Mouse (Mus musculus) adrenal gland (tissue): ENCODE results near the gene Foxc2.

Experiments
- intact Hi-C: fragments of 180-260 bp; cut with DNase I; formaldehyde crosslinking; loops from one replicate; pipeline ENCODE4 v1.15.1; 2025

Foxc2 gene

DNA sequence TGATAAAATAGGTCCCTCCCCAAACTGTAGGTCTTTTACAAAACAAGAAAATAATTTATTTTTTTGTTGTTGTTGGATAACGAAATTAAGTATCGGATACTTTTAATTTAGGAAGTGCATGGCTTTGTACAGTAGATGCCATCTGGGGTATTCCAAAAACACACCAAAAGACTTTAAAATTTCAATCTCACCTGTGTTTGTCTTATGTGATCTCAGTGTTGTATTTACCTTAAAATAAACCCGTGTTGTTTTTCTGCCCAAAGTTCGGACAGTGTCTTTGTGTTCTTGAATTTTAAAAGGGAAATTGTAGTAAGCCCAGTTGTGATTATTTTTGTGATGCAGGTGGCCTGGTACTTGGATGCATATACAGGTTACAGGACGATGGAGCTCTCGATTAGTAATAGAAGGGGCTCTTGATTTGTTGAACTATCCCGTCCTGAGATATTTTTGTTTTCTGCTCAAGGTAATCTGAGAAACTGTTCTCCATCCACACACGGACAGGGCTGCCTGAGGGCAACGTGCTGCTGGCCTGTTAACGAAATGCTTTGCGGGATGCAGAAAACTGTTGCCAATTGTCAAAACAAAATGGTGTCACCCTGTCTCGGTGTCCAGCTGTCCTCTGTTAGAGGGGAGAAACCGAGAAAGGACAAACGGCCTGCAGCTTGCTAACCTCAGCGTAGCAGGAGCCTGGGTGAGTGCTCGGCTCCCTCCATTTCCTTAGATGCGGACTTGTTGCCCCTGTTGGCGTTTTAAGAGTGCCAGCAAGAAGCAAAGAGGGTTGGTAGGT, 2.9 kb downstream of the Foxc2 start:
- intact Hi-C loops: no loop called here

DNA sequence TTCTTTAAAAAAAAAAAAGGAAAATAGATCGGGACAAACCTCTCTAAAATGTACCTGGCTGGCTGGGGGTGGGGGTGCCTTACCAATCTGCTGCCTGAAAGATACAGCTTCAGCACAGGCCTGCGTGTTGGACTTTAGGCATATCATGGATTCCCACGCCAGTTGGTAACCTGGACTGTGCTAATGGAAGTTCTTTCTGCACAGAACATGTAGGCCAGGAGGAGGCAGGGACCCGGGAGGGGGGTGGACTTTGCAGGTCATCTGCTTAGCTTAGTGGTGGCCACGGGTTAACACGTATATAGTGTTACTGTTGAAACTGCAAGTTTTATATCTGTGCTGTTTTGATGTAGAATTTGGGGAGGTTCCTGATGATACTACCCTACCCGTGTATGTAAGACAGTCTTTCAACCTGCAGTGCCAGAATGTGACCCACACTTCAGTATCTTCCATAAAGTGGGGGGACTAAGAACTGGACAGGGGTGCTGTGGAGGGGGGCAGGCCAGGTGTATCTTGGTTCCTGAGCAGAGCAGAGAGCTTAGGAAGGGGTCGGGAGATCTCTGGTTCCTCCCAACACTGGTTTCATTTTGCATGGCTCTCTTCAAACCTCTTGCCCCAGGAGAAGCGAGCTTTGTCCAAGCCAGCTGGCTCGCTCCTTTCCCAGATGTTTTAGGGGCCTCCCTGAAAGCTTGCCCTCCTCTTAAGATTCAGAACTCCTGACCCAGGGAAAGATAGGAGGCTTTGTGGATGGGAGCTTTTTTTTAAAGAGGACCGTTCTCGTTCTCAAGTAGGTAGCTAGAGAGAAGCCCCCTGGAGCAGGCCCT, 3.9 kb downstream of the Foxc2 start:
- intact Hi-C loops: loop anchor here (10.0 kb wide), 1 partner anchor 115 kb away; no protein-coding TSS in a partner anchor

DNA sequence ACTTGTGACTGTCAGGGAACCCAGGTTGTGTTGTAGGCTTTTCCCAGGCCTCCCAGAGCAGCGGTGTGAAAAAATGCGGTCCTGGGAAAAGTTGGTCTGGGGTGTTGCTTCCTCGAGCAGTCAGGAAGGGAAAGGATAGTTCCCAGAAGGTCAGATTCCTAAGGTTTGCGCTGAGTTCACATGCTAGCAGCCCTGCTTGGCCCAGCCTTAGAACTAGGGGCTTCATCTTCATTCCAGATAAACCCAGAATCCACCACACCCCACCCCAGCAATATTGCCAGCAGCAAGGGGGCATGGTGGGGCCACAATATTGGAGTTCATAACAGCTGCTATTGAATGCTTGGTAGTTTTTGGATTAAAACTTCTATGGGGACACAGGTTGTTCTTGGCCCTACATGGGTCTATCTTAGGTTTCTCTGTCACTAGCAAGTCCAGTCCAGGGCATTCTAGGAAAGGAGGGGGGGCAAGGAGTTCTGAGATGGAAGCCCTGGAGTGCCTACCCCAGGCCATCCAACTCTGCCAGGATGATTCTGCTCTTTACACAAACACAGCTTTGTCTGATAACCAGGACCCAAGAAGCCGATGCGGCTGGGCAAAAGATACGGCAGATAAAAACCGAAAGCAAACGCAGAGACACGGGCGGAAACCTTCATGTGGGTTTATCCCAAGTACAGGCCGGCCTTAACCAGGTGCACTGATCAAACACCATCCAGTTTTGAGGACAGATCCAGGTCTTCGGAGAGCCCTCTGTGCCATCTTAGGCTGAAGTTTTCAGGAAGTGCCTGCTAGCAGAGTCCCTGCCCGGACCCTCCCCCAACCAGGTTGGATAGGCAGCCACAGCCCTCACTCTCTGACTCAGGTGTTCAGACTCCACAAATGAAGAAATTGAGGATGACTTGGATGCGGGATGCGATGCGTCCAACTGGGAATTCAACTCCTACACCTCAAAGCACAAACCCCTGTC, 4.8 kb downstream of the Foxc2 start:
- intact Hi-C loops: loop anchor here (10.0 kb wide), 1 partner anchor 114 kb away; no protein-coding TSS in a partner anchor

DNA sequence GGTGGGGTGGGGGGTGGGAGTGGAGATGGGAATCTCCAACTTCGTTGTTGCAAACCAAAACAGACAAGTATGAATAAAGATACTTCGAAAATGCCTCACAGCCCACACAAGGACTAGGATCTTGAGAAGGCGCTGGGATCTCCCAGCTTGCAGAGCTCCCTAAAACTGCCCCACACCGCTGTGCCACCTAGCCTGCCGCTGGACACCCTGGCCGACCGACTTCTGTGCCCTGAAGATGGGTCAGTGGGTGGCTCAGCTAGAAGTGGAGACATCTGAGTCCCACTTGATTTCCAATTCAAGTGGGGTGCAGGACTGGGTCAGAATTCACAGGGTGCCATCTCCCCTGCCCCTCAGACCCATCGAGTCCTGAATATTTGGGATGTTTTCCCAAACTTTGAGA, 5.7 kb downstream of the Foxc2 start:
- intact Hi-C loops: loop anchor here (10.0 kb wide), 1 partner anchor 113 kb away; no protein-coding TSS in a partner anchor

DNA sequence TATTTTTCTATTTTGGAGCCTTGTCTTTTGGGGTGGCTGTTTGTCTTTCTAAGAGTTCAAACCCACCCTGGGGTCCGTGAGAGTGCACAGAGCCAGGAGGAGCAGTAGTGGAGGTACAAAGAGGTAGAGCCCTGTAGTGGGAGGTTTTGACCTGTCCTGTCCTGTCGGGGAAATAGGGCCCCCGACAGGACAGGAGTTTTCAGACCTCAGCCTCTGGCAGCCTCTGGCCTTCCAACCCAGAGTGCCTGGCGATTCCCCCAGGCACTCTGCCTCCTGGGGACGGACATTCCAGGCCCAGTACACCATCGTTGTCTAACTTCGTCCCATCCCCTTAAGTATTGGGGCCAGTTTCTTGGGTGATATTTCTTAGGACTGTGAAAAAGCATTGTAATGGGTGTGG, 6.4 kb downstream of the Foxc2 start:
- intact Hi-C loops: loop anchor here (10.0 kb wide), 1 partner anchor 112 kb away; no protein-coding TSS in a partner anchor

DNA sequence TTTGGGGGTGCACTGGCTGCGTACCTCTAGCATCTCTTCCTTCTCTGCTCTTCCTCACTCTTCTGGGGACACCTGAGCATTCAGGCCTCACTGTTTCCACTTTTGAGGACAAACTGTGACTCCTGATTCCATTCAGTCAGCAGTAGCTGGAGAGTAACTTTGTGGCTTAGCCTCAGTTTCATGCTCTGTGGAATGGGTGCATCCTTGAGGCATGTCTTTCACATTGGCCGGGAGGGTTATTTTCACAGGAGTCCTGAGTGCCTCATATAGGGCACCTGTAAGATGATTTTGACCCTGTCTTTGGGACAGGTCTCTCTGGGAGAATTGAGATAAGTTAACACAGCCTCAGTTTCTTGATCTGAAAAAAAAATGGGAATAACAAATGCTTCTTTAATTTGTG, 7.1 kb downstream of the Foxc2 start:
- intact Hi-C loops: loop anchor here (10.0 kb wide), 1 partner anchor 112 kb away; no protein-coding TSS in a partner anchor

DNA sequence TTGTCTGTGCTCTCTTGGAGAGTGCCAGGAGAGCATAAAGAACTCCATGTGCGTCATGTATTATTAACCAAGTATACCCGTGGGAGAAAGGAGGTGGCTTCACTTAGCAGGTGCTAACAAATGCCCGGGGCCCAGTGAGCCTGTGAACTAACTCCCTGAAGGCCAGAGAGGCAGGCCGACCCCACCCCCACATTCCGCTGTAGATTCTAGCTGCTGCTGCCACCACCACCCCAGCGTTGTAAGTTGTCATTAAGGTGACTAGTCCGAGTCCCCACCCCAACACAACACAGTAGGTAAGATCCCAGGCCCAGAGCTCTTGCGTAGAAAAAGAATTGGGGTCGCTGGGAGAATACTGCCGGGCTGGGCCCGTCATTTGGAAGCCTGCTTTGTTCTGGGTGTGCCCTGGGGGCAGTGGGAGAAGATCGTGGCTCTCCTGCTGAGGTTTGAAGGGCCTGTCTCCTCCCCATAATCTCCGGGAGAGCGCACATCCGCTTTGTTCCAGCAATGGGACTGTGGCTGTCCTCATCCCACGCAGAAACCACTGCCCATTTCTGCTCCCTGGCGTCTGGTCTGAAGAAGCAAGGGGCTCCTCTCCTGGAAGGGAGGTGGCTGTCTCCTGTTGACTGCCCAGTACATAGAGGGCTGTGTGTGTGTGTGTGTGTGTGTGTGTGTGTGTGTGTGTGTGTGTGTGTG, 8.7 kb downstream of the Foxc2 start:
- intact Hi-C loops: loop anchor here (10.0 kb wide), 1 partner anchor 110 kb away; no protein-coding TSS in a partner anchor

DNA sequence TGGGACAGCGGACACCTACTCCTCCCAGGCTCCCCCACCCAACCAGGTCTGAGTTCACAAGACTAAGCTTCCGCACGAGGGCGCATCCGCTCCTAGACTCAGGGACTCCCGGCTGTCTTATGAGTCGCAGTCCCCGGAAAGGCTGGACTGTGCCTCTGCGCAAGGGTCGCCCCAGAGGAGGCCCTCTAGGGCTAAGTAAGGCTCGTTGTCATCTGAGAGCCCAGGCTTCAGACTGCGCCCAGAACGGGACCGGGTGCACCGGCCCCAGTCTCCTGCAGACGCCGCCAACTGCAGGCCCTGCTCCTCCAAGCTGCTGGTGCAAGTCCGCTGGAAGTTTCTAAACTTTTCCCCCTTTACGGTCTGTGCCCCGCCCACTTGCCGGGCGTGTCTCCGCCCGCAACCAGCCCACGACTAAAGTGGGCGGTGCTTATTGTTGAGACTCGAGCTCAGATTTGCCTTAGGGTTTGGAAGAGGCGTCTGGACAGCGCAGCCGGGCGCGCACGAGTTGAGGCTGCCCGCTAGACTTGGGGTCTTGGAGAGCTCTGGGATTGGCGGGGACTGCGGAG, 9.4 kb downstream of the Foxc2 start:
- intact Hi-C loops: loop anchor here (10.0 kb wide), 1 partner anchor 109 kb away; no protein-coding TSS in a partner anchor

DNA sequence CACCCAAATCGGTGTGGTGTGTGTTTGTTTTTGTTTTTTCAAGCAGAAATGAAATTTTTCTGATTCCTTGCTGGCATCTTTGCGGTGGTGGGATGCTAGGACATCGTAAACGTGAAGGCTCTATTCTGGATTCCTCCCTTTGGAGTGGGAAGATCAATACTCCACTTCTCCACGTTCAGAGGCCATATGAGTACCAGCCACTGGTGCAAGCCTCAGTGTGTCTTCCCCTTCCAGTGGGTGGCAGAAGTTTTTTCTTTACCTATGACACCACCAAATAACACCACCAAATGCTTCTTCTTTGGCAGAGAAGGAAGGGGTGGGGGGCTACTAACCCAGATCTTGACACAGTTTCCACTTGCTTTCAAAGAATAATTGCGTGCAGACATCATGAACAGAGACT, 10.2 kb downstream of the Foxc2 start:
- intact Hi-C loops: loop anchor here (10.0 kb wide), 1 partner anchor 109 kb away; no protein-coding TSS in a partner anchor

DNA sequence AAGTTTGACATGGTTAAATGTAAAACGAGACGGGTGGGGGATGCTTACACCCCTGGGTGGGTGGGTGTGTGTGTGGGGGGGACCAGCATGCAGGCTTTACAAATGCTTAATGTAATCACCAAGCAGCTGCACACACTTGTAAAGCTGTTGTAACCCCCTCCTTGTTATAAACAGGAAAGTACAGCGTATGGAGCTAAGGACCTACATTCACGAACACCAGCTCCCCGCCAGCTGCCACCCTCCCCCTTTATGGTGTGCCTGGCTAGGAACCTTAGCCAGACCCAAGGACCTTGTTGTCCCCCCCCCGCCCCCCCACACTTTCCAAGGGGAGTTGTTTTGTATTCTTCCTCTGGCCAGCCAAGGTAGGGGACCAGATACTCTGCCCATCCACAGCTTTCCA, 10.7 kb downstream of the Foxc2 start:
- intact Hi-C loops: loop anchor here (10.0 kb wide), 1 partner anchor 108 kb away; no protein-coding TSS in a partner anchor

DNA sequence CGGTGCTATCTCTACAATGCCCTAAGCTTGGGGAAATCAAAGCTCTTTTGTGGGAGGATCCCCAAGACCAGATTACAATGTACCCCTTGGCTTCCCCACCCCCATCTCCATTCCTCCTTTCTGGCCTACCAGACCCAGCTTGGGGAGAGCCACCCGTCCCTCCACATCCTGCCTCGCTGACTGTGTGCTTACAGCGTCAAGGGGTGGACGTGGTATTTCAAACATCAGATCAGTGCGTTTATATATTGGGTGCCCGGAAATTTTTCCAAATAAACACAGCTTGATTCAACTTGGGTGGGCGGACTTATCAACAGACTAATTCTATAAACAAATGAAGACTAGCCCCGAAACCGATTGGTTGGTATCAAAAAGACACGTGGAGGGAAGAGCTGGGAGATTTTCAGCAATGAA, 11.3 kb downstream of the Foxc2 start:
- intact Hi-C loops: loop anchor here (10.0 kb wide), 1 partner anchor 108 kb away; no protein-coding TSS in a partner anchor

DNA sequence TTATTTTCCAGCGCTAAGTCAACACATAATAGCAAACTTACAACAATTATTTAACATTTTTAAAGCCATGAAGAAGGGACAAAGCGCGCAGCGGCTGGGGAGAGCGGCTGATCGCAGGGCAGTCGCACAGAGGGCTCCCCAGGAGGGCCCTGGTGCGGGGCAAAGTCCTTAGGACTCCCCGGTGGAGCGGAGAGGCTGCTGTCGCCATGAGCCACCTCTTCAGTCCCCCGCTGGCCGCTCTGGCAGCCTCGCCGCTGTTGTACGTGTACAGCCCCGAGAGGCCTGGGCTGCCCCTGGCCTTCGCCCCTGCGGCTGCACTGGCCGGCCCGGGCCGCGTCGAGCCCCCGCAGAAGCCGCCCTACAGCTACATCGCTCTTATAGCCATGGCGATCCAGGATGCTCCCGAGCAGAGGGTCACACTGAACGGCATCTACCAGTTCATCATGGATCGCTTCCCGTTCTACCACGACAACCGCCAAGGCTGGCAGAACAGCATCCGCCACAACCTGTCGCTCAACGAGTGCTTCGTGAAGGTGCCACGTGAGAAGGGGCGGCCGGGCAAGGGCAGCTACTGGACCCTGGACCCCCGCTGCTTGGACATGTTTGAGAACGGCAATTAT, 11.9 kb downstream of the Foxc2 start, which contains the start of gene Foxl1:
Gene Foxl1, plus strand, starts transcription at position 185 of the 620 bp plus-strand sequence.
- intact Hi-C loops: loop anchor here (10.0 kb wide), 1 partner anchor 107 kb away; no protein-coding TSS in a partner anchor

DNA sequence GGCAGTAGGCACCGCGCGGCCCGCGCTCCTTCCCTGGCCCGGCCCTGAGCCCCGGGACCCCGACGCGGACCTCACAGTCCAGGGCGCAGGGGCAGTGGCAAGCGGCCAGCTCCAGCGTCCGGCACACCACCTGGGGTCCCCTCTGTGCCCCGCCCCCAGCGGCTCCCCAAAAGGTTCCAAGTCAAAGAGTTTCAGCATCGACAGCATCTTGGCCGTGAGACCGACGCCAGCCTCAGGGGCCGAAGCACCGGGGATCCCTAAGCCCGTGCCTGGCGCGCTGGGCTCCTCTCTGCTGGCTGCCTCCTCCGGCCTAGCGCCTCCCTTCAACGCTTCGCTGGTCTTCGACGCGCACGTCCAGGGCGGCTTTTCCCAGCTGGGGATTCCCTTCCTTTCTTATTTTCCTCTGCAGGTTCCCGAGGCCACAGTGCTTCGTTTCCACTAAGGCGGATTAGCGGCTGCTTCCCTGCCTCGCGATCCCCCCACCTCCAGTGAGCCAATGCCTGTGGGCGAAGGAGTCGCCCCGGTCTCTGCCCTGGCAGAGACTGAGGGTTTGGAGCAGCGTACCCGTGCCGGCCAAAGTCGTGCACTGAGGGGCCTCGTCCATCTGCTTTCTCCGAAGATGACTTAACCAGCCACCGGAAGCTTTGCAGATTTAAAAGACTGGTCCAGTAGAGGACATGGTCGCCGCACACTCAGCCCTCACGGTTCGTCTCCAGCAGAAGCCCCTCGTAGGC, 12.7 kb downstream of the Foxc2 start:
- intact Hi-C loops: loop anchor here (10.0 kb wide), 1 partner anchor 106 kb away; no protein-coding TSS in a partner anchor

DNA sequence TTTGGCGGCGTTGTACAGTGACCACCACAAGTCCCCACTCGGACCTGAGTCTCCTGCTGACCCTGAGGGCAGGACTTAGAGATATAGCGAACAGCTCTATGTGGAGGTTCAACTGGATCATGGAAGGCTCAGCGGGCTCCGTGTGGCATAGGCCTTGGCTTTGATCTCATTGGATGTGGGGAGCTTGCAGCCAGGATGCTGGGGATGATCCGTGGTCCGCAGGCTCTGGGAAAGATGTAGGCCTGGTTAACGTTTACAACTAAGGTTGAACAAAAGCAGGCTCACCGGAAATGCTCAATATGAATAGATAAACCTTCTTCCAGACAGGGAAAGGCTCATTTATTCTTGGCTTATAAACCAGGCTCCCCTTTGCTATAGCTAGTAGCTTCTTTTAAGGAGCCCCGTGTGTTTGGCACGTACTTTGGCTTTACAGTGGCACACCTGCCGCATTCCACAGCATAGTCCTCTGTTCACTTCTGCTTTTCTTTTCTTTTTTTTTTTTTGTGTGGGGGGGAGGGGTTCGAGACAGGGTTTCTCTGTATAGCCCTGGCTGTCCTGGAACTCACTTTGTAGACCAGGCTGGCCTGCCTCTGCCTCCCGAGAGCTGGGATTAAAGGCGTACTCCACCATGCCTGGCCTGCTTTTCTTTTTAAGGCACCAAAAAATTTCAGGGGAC, 13.4 kb downstream of the Foxc2 start:
- intact Hi-C loops: loop anchor here (10.0 kb wide), 1 partner anchor 105 kb away; no protein-coding TSS in a partner anchor

DNA sequence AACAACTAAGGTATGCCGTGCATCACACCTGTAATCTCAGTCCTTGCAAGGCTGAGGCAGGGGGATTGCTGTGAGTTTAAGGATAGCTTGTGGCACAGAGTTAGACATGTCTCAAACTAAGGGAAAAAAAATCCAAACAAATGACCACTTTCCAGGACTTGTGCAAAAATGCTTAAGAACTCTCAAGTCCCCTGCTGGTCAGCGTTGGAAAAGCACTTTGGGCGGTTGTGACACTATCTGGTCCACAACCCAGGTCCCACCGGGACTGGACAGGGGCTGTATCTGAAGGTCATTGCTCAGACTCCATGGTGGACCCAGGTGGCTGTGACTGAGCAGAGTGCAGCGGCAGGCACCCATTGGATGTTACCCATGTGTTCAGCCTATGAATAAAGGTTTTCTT, 14.6 kb downstream of the Foxc2 start:
- intact Hi-C loops: no loop called here

DNA sequence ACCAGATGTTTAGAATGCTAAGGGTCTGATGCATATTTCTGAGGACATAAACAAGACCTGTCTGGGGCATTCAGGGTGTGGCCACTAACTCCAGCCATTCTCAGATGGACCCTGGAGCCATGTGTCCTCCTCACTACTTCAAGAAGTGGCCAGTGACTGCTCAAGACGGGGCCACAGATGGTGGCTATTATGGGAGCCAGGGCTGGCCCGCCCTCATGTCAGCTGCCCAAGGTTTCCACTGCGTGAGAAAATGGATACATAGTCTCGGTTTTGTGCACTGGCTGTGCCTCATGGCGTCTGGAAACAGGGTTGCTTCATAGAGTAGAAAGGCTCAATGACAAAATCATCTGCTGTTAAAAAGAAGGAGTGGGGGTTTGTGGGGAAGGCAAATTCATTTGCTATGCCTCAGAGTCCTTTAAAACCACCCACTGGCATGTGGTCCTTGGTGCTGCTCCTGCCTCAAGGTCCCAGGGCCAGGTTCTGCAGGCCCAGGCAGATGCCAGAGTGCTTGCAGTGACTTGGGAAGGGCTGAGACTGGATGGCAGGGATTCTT, 17.1 kb downstream of the Foxc2 start:
- intact Hi-C loops: no loop called here

DNA sequence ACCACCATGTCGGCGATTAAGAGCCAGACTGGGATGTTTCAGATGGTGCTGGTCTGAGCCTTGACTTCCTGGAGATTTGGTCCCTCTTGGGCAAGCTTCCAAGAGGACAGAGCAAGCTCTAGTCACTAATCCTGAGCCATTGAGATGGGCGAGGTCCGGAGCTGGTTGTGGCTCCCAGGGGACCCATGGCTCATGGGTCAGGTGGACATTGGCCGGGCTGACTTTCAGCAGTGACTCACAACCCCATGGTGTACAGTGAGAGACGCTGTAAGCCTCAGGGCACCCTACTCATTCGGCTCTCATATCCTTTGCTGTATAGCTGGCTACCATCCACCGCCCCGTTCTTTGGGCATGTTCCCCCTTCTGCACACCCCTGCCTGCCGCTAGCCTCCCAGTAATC, 18.1 kb downstream of the Foxc2 start:
- intact Hi-C loops: no loop called here
